Mouse (Mus musculus): ENCODE data around the gene Dnaic2.
A peak's percentile ranks its signal among the peaks of the same experiment; 100 is the strongest.

Dnaic2 gene

DNA sequence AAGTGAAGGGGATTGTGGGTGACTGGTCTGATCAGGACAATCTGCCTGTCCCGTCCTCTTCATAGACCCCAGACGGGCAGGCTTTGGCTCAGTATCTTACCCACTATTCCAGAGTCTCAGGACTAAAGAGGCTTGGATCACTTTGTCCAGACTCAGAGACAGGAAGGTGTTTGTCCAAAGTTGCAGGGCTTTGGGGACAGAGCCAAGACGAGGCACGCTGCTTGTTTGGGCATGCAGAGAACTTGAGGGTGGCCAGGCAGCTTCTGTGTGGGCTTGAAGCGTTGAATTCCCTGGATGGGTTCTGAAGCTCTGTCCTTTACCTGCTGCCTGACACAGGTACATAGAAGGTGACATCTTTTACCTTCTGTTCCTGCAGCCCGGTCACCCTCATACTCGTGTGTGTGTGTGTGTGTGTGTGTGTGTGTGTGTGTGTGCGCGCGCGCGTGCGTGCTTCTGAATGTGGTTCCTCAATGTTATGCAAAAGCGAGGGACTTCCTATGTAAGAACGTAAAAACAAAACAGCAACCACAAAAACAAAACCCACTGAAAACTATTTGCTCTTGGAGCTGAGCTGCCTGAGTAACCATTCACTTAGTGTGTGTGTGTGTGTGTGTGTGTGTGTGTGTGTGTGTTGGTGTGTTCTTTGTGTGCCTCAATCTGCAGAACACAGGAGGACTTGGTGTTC, 24.8 kb upstream of the Dnaic2 start:
- DNase-seq, result no peak

DNA sequence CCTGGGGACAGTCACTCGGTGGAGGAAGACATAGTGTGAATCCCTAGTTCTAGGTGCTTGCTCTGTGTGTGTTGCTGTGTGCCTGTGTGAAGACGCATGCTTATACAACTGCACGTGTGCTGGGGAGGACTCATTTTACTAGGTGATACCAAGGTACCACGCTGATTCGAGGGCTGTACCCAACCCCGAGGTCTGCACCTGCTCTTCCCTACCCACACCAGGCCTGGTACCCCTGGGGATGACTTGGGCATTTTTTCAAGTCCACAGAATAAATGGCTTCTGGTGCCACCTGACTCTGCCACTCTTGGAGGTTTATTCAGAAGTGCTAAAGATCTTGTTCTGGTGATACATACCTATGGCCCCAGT, 24.2 kb upstream of the Dnaic2 start:
- DNase-seq, result no peak

DNA sequence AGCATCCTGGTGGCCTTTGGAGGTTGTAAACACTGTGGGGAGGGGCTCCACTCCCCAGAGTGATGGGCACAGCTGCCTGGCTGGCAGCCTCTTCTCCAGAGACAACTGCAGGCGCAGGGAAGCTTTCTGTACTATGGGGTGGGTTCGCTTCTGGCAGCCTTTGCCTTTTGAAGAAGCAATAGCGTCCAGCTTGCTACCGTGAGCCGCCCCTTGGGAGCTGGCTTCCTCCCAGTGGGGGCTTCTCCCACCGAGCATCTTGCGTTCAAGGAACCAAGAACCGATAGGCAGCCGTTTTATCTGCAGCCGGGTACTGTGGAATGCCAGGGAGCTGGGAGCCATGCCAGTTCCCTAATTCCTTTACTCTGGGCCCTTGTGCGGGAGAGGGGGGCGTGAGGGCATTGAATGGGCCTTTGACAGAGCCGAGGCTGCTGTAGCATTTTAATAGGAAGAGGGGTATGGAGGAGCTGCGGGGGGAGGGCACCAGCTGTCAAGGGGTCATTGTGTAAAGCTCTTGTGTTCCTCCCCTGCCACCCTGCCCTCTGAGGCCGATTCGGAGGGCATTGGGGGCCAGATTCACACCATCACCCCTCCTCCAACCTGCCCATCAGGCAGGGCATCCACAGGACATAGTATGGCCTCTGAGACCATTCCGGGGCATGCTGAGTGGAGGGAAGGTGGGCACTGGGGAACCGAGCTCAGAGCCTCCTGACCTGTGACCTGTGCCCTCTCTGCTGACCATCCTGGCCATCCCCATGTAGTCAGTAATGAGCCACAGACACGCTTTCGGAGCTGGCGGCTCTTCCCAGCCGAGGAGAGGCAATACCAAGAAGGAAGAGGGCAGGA, 22.9 kb upstream of the Dnaic2 start:
- peak; percentile 79 for DNase-seq

DNA sequence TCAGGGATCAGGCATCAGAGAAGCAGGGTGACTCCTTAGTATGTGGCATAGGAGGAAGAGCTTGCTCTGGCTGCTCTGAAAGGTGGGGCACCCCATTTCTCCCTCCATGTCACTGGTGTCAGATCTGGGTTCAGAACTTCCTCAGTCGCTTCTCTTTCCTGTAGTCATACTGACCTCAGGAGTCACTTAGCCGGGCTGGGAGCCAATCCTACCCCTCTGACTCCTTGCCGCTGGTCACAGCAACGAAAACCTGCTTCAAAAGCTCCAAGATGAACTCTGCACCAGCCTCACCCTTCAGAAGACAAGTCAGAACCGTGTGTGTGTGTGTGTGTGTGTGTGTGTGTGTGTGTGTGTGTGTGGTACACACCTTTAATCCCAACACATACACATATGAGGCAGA, 20.9 kb upstream of the Dnaic2 start:
- no peak for DNase-seq

DNA sequence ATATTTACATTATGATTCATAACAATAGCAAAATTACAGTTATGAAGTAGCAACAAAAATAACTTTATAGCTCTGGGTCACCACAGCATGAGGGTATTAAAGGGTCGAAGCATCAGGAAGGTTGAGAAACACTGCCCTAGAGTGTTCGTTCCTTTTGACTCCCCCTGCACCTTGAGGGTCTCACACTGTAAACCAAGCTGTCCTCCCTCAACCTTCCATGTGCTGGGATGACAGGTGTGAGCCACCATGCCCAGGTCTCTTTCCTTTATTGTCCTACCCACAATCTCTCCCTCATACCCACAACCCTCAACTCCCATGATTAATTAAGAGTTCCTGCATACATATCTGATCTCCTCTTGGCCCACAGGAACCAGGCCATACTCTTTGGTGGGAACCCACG, 15.8 kb upstream of the Dnaic2 start:
- no peak for DNase-seq

DNA sequence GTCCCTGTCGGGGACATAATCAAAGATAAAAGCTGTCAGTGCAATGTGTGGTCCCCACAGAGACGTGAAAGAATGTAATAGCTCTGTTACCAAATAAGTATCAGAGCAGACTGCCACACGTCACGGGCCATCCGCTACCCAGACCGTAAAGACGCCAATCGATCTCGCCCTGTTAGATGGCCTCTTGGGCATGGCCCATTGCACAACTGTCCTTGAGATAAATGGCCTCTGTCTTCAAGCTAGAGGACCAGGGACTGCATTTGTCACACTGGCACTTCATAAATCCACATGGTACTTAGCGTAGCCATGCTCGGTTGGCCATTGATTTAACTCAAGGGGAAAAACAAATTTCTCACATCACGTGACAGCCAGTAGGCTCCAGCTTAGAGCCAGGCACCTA, 15.3 kb upstream of the Dnaic2 start:
- no peak for DNase-seq

DNA sequence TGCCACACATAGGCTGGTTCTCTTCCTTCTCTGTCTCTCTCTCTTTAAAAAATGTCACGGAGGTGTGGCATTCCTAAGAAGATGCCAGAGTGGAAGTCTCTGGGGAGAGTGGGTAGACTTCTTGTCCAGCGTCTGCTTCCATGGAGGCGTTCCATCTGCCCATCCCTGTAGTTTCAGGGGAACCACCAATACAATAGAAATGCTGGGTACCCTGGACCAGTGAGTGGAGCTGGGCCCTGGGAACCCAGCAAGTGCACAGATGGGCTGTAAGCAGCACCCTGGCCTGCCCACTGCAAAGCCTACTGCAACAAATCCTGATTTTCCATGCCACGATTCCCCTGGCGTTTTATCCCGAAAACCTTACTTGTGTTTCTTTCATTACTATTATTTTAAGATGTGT, 12.7 kb upstream of the Dnaic2 start:
- no peak for DNase-seq

DNA sequence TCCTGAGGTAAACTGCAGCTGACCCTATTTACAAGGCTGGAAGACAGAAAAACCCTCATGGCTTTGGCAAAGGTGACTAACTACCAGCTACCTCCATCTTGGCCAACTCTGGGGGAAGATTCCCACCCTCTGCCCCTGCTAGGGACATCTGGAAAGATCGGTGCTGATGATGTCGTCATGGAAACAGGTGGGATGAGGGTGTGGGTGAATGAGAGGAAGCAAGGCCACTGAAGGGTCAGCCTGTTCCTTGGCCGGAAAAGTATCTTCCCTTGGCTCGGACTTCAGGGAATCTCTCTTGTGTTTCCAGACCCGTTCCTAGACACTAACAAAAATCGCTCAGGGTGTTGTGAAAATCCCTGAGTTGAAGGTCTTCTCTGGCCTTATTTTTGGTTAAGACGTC, 11.7 kb upstream of the Dnaic2 start:
- no peak for DNase-seq

DNA sequence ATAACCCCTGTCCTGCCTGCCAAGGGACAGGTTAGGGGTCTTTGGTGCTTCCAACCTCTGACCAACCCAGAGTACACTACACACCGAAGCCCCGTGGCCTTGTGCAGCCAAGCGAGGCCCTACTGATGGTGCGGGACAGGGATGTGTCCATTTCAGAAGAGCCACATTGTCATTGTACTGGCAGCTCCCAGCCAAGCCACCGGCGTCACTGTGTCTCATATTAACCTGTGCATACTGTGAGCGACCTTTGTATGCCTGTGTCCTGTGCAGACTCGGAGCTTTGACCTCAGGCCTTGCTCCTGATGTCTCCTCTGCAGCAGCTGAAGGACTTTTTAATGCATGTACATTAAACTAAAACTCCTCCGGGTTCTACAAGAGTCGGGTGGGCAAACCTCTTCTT, 6.7 kb upstream of the Dnaic2 start:
- no peak for DNase-seq

DNA sequence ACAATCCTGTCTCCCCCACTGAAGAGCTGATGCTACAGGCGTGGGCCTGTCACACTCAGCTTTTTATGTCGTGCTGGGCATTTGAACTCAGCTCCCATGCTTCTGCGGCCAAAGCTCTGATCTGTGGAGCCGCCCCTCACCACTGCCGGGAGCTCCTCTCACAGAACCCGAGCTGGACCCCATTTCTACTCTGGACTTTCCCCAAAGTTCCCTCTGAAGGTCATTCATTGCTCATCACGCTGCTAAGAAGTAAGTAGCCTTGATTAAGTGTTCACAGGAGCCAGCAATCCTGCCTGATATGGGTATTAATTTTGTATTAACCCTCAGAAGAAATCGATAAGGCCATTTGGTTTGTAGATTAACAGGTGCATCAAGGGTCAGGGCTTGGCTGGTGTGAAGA, 4.8 kb upstream of the Dnaic2 start:
- DNase-seq, result no peak

DNA sequence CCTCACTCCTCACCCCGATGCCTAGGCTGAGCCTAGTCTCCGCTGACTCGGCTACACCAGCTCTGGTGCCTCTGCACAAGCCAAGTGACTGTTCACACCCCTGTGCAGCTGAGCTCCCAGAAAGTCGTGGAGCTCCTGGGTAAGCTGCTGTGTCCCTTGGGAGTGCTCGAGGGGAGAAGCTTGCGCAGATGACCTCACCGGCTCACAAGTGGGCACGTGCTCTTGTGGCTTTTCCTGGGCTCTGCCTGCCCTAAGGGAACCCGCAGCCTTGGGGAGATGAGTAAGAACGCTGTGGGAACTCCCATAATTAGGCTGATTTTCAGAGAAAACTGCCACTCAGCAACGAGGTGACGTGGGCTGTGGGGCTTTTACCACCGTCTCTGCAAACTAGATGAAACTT, 4.2 kb upstream of the Dnaic2 start:
- DNase-seq, result no peak

DNA sequence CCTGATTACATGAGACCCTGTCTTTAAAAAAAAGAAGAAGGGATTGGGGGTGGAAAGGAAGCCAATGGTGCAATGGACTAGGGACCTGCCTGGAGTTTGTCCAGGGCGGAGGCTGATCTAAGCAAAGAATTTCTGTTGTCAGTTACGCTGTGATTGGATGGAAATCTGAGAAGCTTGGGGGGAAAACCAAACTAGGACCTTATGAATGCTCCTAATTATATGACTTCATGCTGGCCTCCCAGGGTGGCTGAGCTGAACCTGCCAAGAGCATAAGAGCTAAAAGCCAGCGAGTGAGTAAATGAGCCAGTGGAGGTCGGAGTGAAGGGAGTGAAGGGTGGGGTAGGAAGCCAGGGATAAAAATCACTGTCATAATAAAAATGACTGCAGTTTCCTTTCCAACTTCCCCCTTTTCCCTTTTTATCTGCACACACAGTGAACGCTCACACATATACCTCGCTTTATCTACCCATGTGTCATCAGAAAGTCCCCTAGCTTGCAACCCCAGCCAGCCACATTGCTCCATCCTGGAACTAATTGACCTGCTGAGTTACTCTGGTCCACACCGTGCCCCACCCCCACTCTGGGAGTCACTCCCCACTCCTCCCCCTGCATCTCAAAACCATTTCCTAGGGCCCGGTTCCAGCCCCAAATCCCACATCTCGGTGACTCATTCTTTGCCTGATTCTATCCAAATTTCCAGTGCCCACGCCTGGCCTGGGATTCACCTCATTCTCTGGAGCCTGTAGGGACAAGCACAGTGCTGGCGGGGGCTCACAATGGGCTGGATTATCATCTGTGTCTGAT, 2.2 kb upstream of the Dnaic2 start:
- DNase-seq, result no peak

DNA sequence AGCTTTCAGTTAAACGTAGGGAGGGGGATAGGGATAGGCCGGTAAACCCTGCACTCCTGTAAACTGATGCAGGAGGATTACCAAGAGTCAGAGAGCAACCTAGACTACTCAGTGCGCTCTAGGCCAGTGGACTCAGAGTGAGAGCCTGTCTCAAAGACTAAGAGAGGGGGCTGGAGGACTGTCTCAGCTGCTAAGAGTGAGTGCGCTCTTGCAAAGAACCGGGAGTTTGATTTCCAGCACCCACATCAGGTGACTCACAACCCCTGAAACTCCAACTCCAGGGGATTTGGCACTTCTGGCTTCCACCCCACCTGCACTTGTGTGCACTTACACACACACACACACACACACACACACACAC, 598 bp downstream of the Dnaic2 start:
- no peak for DNase-seq

DNA sequence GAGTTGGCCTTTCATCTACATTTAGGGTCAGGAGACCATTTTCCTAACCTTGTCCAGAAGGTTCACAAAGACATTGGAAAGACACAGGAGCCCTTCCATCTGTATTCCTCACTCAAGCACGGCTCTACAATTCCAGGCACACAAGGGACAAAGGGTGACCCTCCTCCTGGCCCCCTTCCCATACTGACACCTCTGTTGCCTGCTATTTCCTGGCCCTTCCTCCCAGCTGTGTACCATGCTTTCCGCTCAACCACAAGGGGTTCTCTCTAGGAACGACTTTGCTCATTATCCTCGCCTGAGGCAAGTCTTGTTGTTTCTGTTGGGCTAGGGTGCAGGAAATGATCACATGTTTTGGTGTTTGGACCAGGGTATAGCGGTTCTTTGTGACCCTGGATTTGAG, 1.1 kb downstream of the Dnaic2 start:
- no peak for DNase-seq

DNA sequence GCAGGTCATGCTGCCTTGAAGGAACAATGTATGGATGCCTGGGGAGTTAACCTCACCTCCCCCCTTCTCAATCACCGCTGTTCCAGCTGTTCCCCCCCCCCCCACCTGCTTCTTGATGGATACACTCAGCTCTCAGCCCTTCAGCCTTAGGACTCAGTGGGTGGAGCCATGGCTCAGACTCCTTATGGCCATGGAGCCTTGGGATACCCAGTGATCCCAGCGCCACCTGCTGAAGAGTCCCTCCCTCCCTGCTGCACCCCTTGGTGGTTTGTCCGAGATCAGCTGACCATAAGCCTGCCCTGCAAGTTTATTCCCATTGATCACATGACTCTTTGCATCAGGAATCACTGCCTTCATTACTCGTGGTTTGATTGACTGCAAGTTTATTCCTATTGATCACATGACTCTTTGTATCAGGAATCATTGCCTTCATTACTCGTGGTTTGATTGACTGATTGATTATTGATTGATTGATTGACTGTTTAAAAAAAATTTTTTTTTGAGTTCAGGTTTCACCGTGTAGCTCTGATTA, 2.7 kb downstream of the Dnaic2 start:
- no peak for DNase-seq

DNA sequence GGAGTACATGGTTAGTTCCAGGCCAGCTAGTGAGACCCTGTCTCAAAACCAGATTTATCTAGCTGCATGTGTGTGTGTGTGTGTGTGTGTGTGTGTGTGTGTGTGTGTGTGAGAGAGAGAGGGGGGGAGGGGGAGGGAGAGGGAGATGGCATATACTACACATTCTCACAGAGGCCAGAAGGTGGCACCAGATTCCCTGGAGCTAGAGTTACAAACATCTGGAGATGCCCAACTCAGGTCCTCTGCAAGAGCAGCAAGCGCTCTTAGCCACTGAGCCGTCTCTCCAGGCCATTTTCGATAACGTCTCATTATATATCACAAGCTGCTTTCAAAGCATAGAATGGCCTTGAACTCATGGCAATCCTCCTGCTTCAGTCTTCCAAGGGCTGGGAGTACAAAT, 4.5 kb downstream of the Dnaic2 start:
- no peak for DNase-seq

DNA sequence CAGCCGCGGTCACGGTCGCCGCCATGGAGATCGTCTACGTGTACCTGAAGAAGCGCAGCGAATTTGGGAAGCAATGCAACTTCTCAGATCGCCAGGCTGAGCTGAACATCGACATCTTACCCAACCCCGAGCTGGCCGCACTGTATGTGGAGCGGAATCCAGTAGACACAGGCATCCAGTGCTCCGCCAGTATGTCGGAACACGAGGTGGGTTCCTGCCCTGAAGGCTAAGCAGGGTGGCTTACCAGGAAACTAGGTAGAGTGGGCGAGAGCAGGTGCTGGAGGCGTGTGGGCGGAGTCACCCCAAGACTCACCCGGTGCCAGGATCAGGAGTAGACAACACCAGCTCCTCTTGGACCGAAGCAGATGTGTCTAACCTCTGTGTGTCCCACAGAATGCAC, 5.7 kb downstream of the Dnaic2 start:
- DNase-seq, result no peak

DNA sequence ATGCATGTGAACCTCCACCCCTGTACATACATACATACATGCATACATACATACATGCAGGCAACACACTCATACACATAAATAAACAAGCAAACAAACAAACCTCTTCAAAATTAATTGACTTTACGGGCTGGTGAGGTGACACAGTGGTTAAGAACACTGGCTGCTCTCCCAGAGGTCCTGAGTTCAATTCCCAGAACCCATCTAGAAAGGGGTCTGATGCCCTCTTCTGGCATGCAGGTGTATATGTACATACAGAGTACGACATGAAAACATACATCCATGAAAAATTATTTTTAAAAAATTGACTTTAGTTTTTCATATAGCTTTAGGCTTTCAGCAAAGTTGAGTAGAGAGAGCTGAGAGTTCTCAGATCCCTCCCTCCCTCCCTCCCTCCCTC, 8.9 kb downstream of the Dnaic2 start:
- DNase-seq, result no peak

DNA sequence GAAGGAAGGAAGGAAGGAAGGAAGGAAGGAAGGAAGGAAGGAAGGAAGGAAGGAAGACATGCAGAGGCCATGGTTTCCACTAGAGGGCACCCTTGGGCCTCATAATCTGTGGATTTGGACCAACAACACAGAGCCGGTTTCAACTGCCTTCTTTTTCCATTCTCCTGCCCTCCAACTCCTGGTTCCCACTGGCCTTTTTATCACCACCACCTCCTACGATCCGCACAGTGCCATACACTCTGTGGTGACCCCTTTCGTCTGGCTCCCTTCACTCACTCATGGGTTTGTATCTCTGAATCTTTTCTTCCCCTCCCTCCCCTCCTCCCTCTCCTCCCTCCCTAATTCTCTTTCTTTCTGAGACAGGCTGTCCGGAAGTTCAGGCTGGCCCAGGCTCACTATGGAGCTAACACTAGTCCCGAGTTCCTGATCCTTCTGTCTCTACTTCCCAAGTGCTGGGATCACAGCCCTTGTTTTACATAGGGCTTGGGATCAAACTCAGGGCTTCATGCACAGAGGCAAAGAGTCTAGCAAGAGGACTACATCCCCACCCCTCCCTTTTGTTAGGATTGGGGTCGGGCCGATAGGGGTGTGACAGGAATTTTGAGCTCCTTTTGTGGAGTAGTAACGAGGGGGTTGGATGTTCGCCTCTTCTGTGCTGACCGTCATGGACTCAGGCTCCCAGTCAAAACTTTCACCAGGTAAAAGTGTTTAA, 9.9 kb downstream of the Dnaic2 start:
- DNase-seq, result peak; percentile 71

DNA sequence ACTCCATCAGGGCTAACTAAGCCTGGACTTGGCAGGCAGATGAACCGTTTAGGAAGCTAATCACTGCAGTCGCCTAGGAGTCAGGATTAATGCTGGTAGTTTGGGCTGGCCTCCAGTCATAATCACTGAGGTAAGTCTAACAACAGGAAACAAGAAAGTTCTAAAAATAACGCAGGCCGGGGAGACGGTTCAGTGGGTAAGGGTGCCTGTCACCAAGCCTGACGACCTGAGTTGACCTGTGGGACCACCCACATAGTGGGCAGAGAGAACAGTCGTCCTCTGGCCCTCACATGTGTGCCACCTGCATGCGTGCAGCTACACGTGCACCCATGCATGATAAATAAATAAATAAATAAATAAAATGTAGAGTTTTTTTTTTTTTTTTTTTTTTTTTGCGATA, 13.4 kb downstream of the Dnaic2 start:
- DNase-seq, result no peak

DNA sequence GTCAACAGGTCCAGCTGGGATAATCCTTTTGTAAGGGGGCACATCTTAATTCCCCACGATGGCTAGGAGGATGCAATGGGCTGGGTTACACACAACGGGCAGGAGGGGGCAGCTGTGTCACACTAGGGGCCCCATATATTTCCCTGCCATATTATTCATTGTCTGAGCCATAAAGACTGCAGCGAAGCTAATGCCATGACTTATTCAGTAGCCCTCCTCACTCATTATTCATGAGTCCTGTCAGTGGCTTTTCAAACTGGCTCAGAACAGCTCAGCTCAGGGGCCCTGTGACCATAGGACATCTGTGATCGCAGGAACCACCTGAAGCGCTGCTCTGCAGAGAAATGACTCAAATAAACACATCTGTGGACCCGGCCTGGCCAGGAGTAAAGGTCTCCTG, 14.2 kb downstream of the Dnaic2 start:
- DNase-seq, result no peak

DNA sequence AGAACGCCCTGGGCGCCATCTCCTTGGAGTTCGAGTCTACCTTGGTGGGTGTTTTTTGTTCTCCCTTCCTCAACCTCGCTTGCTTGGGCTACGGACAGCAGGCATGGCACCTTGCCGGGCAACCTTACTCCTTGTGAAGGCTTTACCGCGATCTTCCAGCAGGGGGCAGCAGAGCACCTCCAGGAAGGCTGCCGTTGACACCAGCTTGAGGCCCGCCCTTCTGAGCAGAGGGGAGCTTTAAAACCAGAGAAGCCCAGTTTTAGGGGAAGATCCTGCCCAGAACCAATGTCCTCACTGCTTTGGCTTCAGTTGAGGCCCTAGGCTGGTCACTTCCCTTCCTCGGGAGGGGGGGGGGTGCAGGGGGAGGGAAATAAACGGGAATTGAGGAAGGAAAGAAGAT, 17.9 kb downstream of the Dnaic2 start:
- DNase-seq, result peak; percentile 99

DNA sequence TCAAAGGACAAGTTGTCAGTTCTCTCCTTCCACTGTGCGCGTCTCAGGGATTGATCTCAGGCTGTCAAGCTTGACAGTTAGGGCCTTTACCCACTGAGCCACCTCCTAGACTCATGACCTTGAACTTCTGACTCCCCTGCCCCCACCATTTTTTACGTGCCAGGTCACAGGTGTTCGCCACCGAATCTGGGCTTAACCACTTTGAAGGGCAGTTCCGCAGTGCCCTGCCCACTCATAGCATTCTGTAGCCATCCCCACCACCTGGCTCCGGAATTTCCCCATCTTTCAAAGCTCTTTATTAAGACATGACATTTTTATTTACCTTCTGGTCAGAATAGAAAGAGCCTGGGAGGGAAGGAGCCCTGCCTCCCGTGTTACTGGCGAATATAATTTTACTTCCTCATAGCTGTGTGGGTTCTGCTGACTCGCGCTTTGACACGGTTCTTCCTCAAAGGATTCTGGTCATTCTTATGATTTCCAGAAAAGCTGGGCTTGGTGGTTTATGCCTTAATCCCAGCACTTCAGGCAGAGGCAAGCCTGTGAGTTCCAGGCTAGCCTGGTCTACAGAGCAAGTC, 20.4 kb downstream of the Dnaic2 start:
- no peak for DNase-seq

All from right cerebral cortex, postnatal 4 days (tissue).